Mouse (Mus musculus): ENCODE data around the gene Reps2. TPM values are rescaled to one million over a fixed set of nuclear protein-coding genes. Genes with fewer than 3 reads are reported as not detected.

Gene Reps2
- polyA plus RNA-seq, 1 experiment from 2014 or later: 0.90 TPM

- Histone ChIP-seq H3K4me3 (ENCODE audit: low read depth, low read length) (no peak overlapping the region), H3K9ac (replicated peaks) (no peak overlapping the region), H3K27ac (ENCODE audit: low read depth) (no peak overlapping the region), H3K9me3 (ENCODE audit: low read length) (no peaks in the 10 kb centered on the region), H3K27me3 (ENCODE audit: insufficient read depth, low read length) (no peaks in the 10 kb centered on the region), H3K4me1 (ENCODE audit: insufficient read depth) (no peaks in the 10 kb centered on the region), H3K36me3 (replicated peaks; ENCODE audit: insufficient read depth, low read length) (no peaks in the 10 kb centered on the region), H3K4me2 (ENCODE audit: low read depth, low read length) (no peak overlapping the region)
- no peak for ATAC-seq
- no peak for DNase-seq
- no peak for TF ChIP-seq CTCF (IDR thresholded peaks at IDR 0.05; ENCODE audit: low read depth)
- no peak for TF ChIP-seq EP300 (IDR thresholded peaks at IDR 0.05; ENCODE audit: low read depth)
- WGBS (ENCODE audit: insufficient replicate concordance): 56% methylated on average over 1 of the region's 1 CpGs
These were observed 16.7 kb upstream of the Reps2 start for GRCm38 (mm10) chrX:162660182-162660581.

- TF ChIP-seq CTCF (IDR thresholded peaks at IDR 0.05; ENCODE audit: low read depth) (no peak), EP300 (IDR thresholded peaks at IDR 0.05; ENCODE audit: low read depth) (no peak)
- Histone ChIP-seq H3K36me3 (replicated peaks; ENCODE audit: insufficient read depth, low read length) (no peaks in the 10 kb centered on the region), H3K9ac (replicated peaks) (no peak overlapping the region), H3K27ac (ENCODE audit: low read depth) (no peak overlapping the region), H3K4me1 (ENCODE audit: insufficient read depth) (no peaks in the 10 kb centered on the region), H3K9me3 (ENCODE audit: low read length) (no peaks in the 10 kb centered on the region), H3K27me3 (ENCODE audit: insufficient read depth, low read length) (no peaks in the 10 kb centered on the region), H3K4me2 (ENCODE audit: low read depth, low read length) (no peak overlapping the region), H3K4me3 (ENCODE audit: low read depth, low read length) (no peak overlapping the region)
- 62% methylated on average over 7 of the region's 7 CpGs for WGBS (ENCODE audit: insufficient replicate concordance)
- no peak for DNase-seq
- ATAC-seq: no peak
These were observed 10.1 kb upstream of the Reps2 start for GRCm38 (mm10) chrX:162653518-162653917.

GRCm38 (mm10) chrX:162652445-162652844 is 9.0 kb upstream of the Reps2 start:
- no peaks in the 10 kb centered on the region for H3K27me3 ChIP-seq (ENCODE audit: insufficient read depth, low read length)
- no peak overlapping the region for H3K4me3 ChIP-seq (ENCODE audit: low read depth, low read length)
- no peak overlapping the region for H3K4me2 ChIP-seq (ENCODE audit: low read depth, low read length)
- TF ChIP-seq EP300 (IDR thresholded peaks at IDR 0.05; ENCODE audit: low read depth) (no peak), CTCF (IDR thresholded peaks at IDR 0.05; ENCODE audit: low read depth) (no peak)
- no peaks in the 10 kb centered on the region for H3K36me3 ChIP-seq (replicated peaks; ENCODE audit: insufficient read depth, low read length)
- ATAC-seq (no peak), DNase-seq (no peak)
- H3K4me1 ChIP-seq (ENCODE audit: insufficient read depth): no peaks in the 10 kb centered on the region
- WGBS (ENCODE audit: insufficient replicate concordance): 63% methylated on average over 3 of the region's 3 CpGs
- no peak overlapping the region for H3K27ac ChIP-seq (ENCODE audit: low read depth)
- no peaks in the 10 kb centered on the region for H3K9me3 ChIP-seq (ENCODE audit: low read length)
- no peak overlapping the region for H3K9ac ChIP-seq (replicated peaks)

GRCm38 (mm10) chrX:162651125-162651524 is 7.7 kb upstream of the Reps2 start:
- H3K4me3 ChIP-seq (ENCODE audit: low read depth, low read length): no peak overlapping the region
- H3K9me3 ChIP-seq (ENCODE audit: low read length): no peaks in the 10 kb centered on the region
- no peak for TF ChIP-seq EP300 (IDR thresholded peaks at IDR 0.05; ENCODE audit: low read depth)
- TF ChIP-seq CTCF (IDR thresholded peaks at IDR 0.05; ENCODE audit: low read depth): no peak
- no peaks in the 10 kb centered on the region for H3K4me1 ChIP-seq (ENCODE audit: insufficient read depth)
- no peak for DNase-seq
- no peak overlapping the region for H3K27ac ChIP-seq (ENCODE audit: low read depth)
- ATAC-seq: no peak
- no peaks in the 10 kb centered on the region for H3K27me3 ChIP-seq (ENCODE audit: insufficient read depth, low read length)
- no peaks in the 10 kb centered on the region for H3K36me3 ChIP-seq (replicated peaks; ENCODE audit: insufficient read depth, low read length)
- no peak overlapping the region for H3K9ac ChIP-seq (replicated peaks)
- no peak overlapping the region for H3K4me2 ChIP-seq (ENCODE audit: low read depth, low read length)

- no peak for ATAC-seq
- WGBS (ENCODE audit: insufficient replicate concordance): 20% methylated on average over 4 of the region's 4 CpGs
- H3K27ac ChIP-seq (ENCODE audit: low read depth): no peak overlapping the region
- H3K9me3 ChIP-seq (ENCODE audit: low read length): no peaks in the 10 kb centered on the region
- DNase-seq: no peak
- peak overlapping the region; percentile 66 for H3K4me3 ChIP-seq (ENCODE audit: low read depth, low read length)
- no peaks in the 10 kb centered on the region for H3K4me1 ChIP-seq (ENCODE audit: insufficient read depth)
- H3K9ac ChIP-seq (replicated peaks): no peak overlapping the region
- no peaks in the 10 kb centered on the region for H3K36me3 ChIP-seq (replicated peaks; ENCODE audit: insufficient read depth, low read length)
- H3K4me2 ChIP-seq (ENCODE audit: low read depth, low read length): peak overlapping the region; percentile 79
- no peak for TF ChIP-seq EP300 (IDR thresholded peaks at IDR 0.05; ENCODE audit: low read depth)
- no peak for TF ChIP-seq CTCF (IDR thresholded peaks at IDR 0.05; ENCODE audit: low read depth)
- 0 out of 2 replicates have a peak, but pooled peaks cover 4% of the 10 kb centered on the region for H3K27me3 ChIP-seq (ENCODE audit: insufficient read depth, low read length)
These were observed 292 bp upstream of the Reps2 start for GRCm38 (mm10) chrX:162643789-162644092.

- Histone ChIP-seq H3K9ac (replicated peaks) (no peak overlapping the region; the same call in 1 of the 2 replicates), H3K27ac (ENCODE audit: low read depth) (peak overlapping the region; percentile 2; the same call in 1 of the 2 replicates), H3K9me3 (ENCODE audit: low read length) (no peaks in the 10 kb centered on the region), H3K27me3 (ENCODE audit: insufficient read depth, low read length) (0 out of 2 replicates have a peak, but pooled peaks cover 4% of the 10 kb centered on the region), H3K36me3 (replicated peaks; ENCODE audit: insufficient read depth, low read length) (no peaks in the 10 kb centered on the region), H3K4me2 (ENCODE audit: low read depth, low read length) (peak overlapping the region; percentile 79), H3K4me3 (ENCODE audit: low read depth, low read length) (peak overlapping the region; percentile 66), H3K4me1 (ENCODE audit: insufficient read depth) (no peaks in the 10 kb centered on the region)
- DNase-seq (peak; percentile 19), ATAC-seq (peak; percentile 74)
- WGBS (ENCODE audit: insufficient replicate concordance): 29% methylated on average over 10 of the region's 11 CpGs
- TF ChIP-seq EP300 (IDR thresholded peaks at IDR 0.05; ENCODE audit: low read depth) (no peak), CTCF (IDR thresholded peaks at IDR 0.05; ENCODE audit: low read depth) (no peak)
These were observed 903 bp downstream of the Reps2 start for GRCm38 (mm10) chrX:162642402-162643090.
